Mouse (Mus musculus): ENCODE data around the gene Enox1. TPM values are rescaled to one million over a fixed set of nuclear protein-coding genes. Genes with fewer than 3 reads are reported as not detected.

The Enox1 gene
- polyA plus RNA-seq, 1 experiment from 2014 or later: 6.2 TPM

DNA sequence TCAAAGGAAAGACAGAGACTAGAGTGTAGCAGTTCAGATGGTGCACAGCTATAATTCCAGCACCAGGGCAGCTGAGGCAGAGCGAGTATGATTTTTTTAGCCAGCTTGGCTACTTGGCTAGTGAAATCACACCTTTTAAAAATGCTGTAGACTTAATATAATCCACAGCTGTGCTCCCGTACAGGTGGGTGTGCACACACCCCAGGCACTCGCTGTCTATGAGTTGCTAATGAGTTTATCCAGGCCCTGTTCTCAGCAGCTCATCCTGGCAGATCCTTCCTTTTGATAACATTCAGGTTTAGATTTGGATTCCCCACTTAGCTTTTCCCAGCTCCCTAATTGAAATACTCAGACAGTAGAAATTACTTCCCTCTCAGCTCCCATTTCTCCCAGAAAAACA, 353.4 kb downstream of the Enox1 start:
- no peak for ATAC-seq (replicated peaks; ENCODE audit: low FRiP score, low TSS enrichment, low read depth)
- no peak for DNase-seq (ENCODE audit: low spot score)
- Histone ChIP-seq H3K27me3 (replicated peaks; ENCODE audit: control insufficient read depth, insufficient read depth, low read length) (no peaks in the 10 kb centered on the region), H3K4me3 (ENCODE audit: low read depth, low read length) (no peak overlapping the region), H3K4me1 (replicated peaks; ENCODE audit: control insufficient read depth, insufficient read depth, low read length) (0 out of 2 replicates have a peak, but pooled peaks cover 7% of the 10 kb centered on the region), H3K9ac (ENCODE audit: low read length) (no peak overlapping the region), H3K9me3 (ENCODE audit: control insufficient read depth, low read length) (peaks cover 5% of the 10 kb centered on the region; the same call in 1 of the 2 replicates), H3K36me3 (ENCODE audit: control insufficient read depth, insufficient read depth, low read length) (no peaks in the 10 kb centered on the region), H3K4me2 (ENCODE audit: low read length) (no peak overlapping the region), H3K27ac (ENCODE audit: low read depth) (no peak overlapping the region)
- whole genome bisulfite sequencing: 63% methylated on average over 3 of the region's 3 CpGs

DNA sequence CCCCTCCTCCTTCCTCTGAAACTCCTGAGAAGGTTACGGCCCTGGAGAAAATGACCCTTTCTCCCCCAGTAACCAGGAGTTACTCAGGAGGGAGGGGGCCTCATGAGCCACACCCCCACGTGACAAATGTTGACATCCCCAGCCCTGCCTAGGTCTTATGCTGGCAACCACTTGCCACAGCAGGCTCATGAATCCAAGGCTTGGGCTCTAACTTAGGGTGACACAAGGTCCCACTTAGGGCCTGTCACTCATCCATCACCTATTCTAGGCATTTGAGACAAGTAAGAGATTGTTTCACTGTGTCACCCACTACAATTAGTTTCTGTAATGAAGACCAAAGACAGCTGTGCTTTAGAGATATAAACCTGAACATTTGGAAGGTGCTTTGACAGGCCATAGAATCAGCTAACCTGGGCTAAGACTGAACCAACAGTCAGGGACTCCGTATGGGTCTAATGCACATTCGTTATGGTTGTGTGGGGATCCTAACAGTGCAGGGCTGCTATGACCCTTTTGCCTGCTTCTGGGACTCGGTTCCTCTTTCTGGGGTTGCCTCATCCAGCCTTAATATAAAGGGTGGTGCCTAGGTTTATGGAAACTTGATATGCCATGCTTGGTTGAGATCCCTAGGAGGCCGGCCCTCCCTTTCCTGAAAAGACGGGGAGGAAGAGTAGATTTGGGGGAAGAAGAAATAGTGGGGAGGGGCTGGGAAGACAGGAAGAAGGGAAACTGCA, 354.7 kb downstream of the Enox1 start:
- ATAC-seq (replicated peaks; ENCODE audit: low FRiP score, low TSS enrichment, low read depth): no peak
- Histone ChIP-seq H3K27me3 (replicated peaks; ENCODE audit: control insufficient read depth, insufficient read depth, low read length) (no peaks in the 10 kb centered on the region), H3K4me3 (ENCODE audit: low read depth, low read length) (no peak overlapping the region), H3K27ac (ENCODE audit: low read depth) (no peak overlapping the region), H3K4me2 (ENCODE audit: low read length) (no peak overlapping the region), H3K4me1 (replicated peaks; ENCODE audit: control insufficient read depth, insufficient read depth, low read length) (0 out of 2 replicates have a peak, but pooled peaks cover 7% of the 10 kb centered on the region), H3K9ac (ENCODE audit: low read length) (no peak overlapping the region), H3K36me3 (ENCODE audit: control insufficient read depth, insufficient read depth, low read length) (no peaks in the 10 kb centered on the region), H3K9me3 (ENCODE audit: control insufficient read depth, low read length) (peaks cover 5% of the 10 kb centered on the region; the same call in 1 of the 2 replicates)
- no peak for DNase-seq (ENCODE audit: low spot score)
- 73% methylated on average over 7 of the region's 7 CpGs for WGBS

DNA sequence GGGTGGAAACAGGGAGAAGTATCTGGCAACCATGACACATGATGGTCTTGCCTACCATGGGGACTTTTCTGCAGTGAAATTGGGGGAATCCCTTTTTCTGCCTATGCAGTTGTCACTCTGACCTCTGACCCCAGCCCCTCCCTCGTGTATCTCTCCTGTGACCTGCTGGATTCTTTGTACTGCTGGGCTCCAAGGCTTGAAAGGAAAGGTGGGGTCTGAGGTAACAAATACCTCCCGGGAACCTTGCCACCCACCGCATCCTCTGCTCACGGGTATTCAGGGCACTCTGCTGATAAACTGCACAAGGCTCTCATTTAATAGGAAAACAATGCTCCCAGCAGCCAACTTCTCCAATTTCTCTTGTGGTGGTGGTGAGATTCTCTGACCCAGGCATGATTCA, 361.5 kb downstream of the Enox1 start:
- Histone ChIP-seq H3K9ac (ENCODE audit: low read length) (no peak overlapping the region), H3K9me3 (ENCODE audit: control insufficient read depth, low read length) (peaks cover 4% of the 10 kb centered on the region; the same call in 1 of the 2 replicates), H3K4me2 (ENCODE audit: low read length) (no peak overlapping the region), H3K27me3 (replicated peaks; ENCODE audit: control insufficient read depth, insufficient read depth, low read length) (no peaks in the 10 kb centered on the region), H3K4me1 (replicated peaks; ENCODE audit: control insufficient read depth, insufficient read depth, low read length) (no peaks in the 10 kb centered on the region), H3K27ac (ENCODE audit: low read depth) (no peak overlapping the region), H3K4me3 (ENCODE audit: low read depth, low read length) (no peak overlapping the region), H3K36me3 (ENCODE audit: control insufficient read depth, insufficient read depth, low read length) (no peaks in the 10 kb centered on the region)
- DNase-seq (ENCODE audit: low spot score) (no peak), ATAC-seq (replicated peaks; ENCODE audit: low FRiP score, low TSS enrichment, low read depth) (no peak)
- 81% methylated on average over 4 of the region's 4 CpGs for WGBS

DNA sequence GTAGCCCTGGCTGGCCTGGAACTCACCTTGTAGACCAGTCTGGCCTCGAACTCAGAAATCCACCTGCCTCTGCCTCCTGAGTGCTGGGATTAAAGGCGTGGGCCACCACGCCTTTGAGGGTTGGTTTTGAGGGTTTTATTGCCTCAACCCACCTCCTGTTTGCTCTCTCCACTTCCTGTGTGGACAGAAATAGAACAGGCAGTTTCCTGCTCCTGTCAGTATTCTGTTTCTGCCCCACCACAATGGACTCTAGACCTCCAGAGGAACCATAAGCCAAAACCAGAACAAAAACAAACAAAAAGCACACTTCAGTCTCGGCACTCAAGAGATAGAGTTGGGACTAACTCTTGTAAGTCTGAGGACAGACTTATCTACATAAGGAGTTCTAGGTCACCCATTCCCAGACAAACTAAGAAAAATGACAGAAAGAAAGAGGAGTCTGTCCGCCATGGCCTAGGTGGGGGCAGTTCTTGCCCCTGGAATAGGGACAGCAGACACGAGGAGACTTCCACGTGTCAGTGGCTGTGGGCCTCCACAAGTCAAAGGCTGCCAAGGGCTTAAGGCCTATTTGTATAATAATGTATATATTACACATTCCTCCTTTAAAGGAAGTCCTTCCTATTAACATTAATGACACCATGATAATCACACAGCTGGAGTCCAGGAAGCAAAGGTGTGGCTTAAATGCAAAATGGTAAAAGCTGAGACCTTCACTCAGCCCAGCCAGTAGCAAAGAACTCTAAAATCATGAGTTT, 362.6 kb downstream of the Enox1 start:
- H3K9me3 ChIP-seq (ENCODE audit: control insufficient read depth, low read length): no peaks in the 10 kb centered on the region
- whole genome bisulfite sequencing: 58% methylated on average over 7 of the region's 7 CpGs
- no peak overlapping the region for H3K27ac ChIP-seq (ENCODE audit: low read depth)
- H3K27me3 ChIP-seq (replicated peaks; ENCODE audit: control insufficient read depth, insufficient read depth, low read length): no peaks in the 10 kb centered on the region
- no peaks in the 10 kb centered on the region for H3K36me3 ChIP-seq (ENCODE audit: control insufficient read depth, insufficient read depth, low read length)
- no peak overlapping the region for H3K4me3 ChIP-seq (ENCODE audit: low read depth, low read length)
- ATAC-seq (replicated peaks; ENCODE audit: low FRiP score, low TSS enrichment, low read depth) (no peak), DNase-seq (ENCODE audit: low spot score) (no peak)
- H3K4me2 ChIP-seq (ENCODE audit: low read length): no peak overlapping the region
- H3K4me1 ChIP-seq (replicated peaks; ENCODE audit: control insufficient read depth, insufficient read depth, low read length): no peaks in the 10 kb centered on the region
- H3K9ac ChIP-seq (ENCODE audit: low read length): no peak overlapping the region

DNA sequence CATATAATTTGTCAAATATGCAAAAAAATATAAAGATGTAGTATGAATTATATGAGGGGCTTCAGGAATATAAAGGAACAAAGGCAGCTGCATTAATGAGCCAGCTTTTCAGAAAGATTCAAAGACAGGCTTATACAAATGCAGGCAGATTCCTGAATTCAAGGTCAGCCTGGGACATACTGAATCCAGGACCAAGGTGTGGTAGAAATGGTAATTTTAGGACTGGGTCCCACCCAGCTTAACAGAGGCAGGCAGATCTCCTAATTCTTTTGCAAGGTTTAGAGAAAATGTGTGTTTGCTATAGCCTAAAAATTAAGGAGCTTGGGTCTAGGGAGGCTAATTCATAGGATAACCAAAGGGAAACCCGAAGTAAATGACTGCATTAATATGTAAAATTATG, 363.1 kb downstream of the Enox1 start:
- DNase-seq (ENCODE audit: low spot score): no peak
- no peak overlapping the region for H3K4me2 ChIP-seq (ENCODE audit: low read length)
- no peaks in the 10 kb centered on the region for H3K4me1 ChIP-seq (replicated peaks; ENCODE audit: control insufficient read depth, insufficient read depth, low read length)
- no peaks in the 10 kb centered on the region for H3K27me3 ChIP-seq (replicated peaks; ENCODE audit: control insufficient read depth, insufficient read depth, low read length)
- no peak for ATAC-seq (replicated peaks; ENCODE audit: low FRiP score, low TSS enrichment, low read depth)
- H3K9ac ChIP-seq (ENCODE audit: low read length): no peak overlapping the region
- no peaks in the 10 kb centered on the region for H3K36me3 ChIP-seq (ENCODE audit: control insufficient read depth, insufficient read depth, low read length)
- 88% methylated on average over 1 of the region's 1 CpGs for WGBS
- H3K4me3 ChIP-seq (ENCODE audit: low read depth, low read length): no peak overlapping the region
- H3K27ac ChIP-seq (ENCODE audit: low read depth): no peak overlapping the region
- no peaks in the 10 kb centered on the region for H3K9me3 ChIP-seq (ENCODE audit: control insufficient read depth, low read length)

DNA sequence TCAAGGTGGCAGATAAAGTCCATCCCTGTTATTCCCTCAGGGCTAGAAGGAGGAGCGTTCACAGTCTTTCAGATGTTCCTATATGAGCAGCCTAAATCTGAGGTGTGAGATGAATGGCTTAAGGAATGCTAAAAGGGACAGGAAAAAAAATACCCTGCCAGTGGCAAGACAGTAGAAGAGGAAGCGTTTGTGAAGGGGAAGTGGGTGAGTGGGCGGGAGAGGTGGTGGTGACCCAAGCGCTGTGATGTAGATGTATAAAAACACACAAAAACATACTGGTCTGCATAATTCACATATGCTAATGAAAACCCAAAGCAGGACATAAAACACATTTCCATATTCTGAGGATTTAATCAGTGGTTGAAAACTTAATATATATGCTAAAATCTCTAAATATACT, 367.7 kb downstream of the Enox1 start:
- Histone ChIP-seq H3K9ac (ENCODE audit: low read length) (no peak overlapping the region), H3K4me1 (replicated peaks; ENCODE audit: control insufficient read depth, insufficient read depth, low read length) (no peaks in the 10 kb centered on the region), H3K36me3 (ENCODE audit: control insufficient read depth, insufficient read depth, low read length) (no peaks in the 10 kb centered on the region), H3K27ac (ENCODE audit: low read depth) (no peak overlapping the region), H3K4me2 (ENCODE audit: low read length) (no peak overlapping the region), H3K4me3 (ENCODE audit: low read depth, low read length) (no peak overlapping the region), H3K27me3 (replicated peaks; ENCODE audit: control insufficient read depth, insufficient read depth, low read length) (no peaks in the 10 kb centered on the region), H3K9me3 (ENCODE audit: control insufficient read depth, low read length) (no peaks in the 10 kb centered on the region)
- WGBS: 84% methylated on average over 4 of the region's 4 CpGs
- DNase-seq (ENCODE audit: low spot score) (no peak), ATAC-seq (replicated peaks; ENCODE audit: low FRiP score, low TSS enrichment, low read depth) (no peak)

DNA sequence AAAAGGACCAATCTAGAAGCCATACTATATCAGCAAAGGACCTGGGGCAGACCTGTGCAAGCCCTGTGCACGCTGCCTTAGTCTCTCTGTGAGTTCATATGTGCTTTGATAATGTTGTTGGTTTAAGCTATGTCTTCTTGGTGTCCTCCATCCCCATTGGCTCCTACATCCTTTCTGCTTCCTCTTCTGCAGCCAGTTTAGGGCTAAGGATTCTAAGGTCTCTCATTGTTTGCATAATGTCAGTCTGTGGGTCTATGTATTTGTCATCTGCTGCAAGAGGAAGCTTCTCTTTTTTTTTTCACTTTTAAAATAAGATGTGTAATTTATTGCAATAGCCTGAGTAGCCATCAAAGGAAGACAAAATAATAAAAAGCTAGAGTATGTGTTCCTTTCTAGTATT, 369.7 kb downstream of the Enox1 start:
- WGBS: 93% methylated on average over 1 of the region's 1 CpGs
- H3K9me3 ChIP-seq (ENCODE audit: control insufficient read depth, low read length): no peaks in the 10 kb centered on the region
- H3K9ac ChIP-seq (ENCODE audit: low read length): no peak overlapping the region
- H3K27ac ChIP-seq (ENCODE audit: low read depth): no peak overlapping the region
- H3K4me2 ChIP-seq (ENCODE audit: low read length): no peak overlapping the region
- no peaks in the 10 kb centered on the region for H3K36me3 ChIP-seq (ENCODE audit: control insufficient read depth, insufficient read depth, low read length)
- no peak overlapping the region for H3K4me3 ChIP-seq (ENCODE audit: low read depth, low read length)
- no peak for ATAC-seq (replicated peaks; ENCODE audit: low FRiP score, low TSS enrichment, low read depth)
- no peak for DNase-seq (ENCODE audit: low spot score)
- no peaks in the 10 kb centered on the region for H3K27me3 ChIP-seq (replicated peaks; ENCODE audit: control insufficient read depth, insufficient read depth, low read length)
- no peaks in the 10 kb centered on the region for H3K4me1 ChIP-seq (replicated peaks; ENCODE audit: control insufficient read depth, insufficient read depth, low read length)

DNA sequence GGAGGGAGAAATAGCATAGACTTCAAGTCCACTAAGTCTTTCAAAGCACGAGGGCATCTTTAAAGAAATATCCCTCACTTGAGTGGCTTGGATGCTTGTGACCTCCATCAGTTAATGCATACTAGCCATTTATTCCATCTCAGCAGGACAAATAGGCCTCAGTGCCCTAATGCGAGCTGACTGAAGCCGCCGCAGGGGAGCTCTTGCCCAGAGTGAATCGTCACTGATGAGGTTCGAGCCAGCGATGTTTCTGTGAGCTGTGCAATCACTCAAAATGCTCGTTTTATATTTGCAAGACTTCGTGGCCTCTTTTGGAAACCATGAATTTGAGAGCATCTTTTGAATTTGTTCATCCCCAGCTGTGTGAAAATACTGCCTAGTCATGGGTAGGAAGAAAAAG, 372.6 kb downstream of the Enox1 start:
- H3K36me3 ChIP-seq (ENCODE audit: control insufficient read depth, insufficient read depth, low read length): no peaks in the 10 kb centered on the region
- no peaks in the 10 kb centered on the region for H3K9me3 ChIP-seq (ENCODE audit: control insufficient read depth, low read length)
- H3K4me3 ChIP-seq (ENCODE audit: low read depth, low read length): no peak overlapping the region
- ATAC-seq (replicated peaks; ENCODE audit: low FRiP score, low TSS enrichment, low read depth): no peak
- no peak overlapping the region for H3K27ac ChIP-seq (ENCODE audit: low read depth)
- H3K9ac ChIP-seq (ENCODE audit: low read length): no peak overlapping the region
- 89% methylated on average over 9 of the region's 9 CpGs for WGBS
- peak; percentile 7 for DNase-seq (ENCODE audit: low spot score)
- no peaks in the 10 kb centered on the region for H3K4me1 ChIP-seq (replicated peaks; ENCODE audit: control insufficient read depth, insufficient read depth, low read length)
- no peak overlapping the region for H3K4me2 ChIP-seq (ENCODE audit: low read length)
- no peaks in the 10 kb centered on the region for H3K27me3 ChIP-seq (replicated peaks; ENCODE audit: control insufficient read depth, insufficient read depth, low read length)

All from intestine, embryonic 14.5 days (tissue).